Mouse (Mus musculus): Measurements from ENCODE around the gene Rapgef3.

GRCm38 (mm10) chr15:97725198-97725785 lies 42.5 kb downstream of the Rapgef3 start:
- TF ChIP-seq CTCF (IDR thresholded peaks at IDR 0.05; ENCODE audit: insufficient read depth, low read depth, low read length) (no peak), POLR2A (IDR thresholded peaks at IDR 0.05; ENCODE audit: insufficient read depth, low read depth, low read length) (no peak)
